Mouse (Mus musculus) subcutaneous adipose tissue, adult 2 months (tissue): ENCODE results near the gene Acaa1a. TPM values are rescaled to one million over a fixed set of nuclear protein-coding genes. Genes with fewer than 3 reads are reported as not detected.

ENCODE experiments used
- polyA plus RNA-seq: library from polyadenylated mRNA; depleted of rRNA; stranded (reverse); fragments of >200 nt; gene quantifications from 2 replicates; pipeline ENCODE4 v1.2.3, GENCODE M21; 2012; ENCODE audit warnings: low replicate concordance; rRNA removed

The Acaa1a gene
- polyA plus RNA-seq: 242 and 279 TPM in 2 replicates

DNA sequence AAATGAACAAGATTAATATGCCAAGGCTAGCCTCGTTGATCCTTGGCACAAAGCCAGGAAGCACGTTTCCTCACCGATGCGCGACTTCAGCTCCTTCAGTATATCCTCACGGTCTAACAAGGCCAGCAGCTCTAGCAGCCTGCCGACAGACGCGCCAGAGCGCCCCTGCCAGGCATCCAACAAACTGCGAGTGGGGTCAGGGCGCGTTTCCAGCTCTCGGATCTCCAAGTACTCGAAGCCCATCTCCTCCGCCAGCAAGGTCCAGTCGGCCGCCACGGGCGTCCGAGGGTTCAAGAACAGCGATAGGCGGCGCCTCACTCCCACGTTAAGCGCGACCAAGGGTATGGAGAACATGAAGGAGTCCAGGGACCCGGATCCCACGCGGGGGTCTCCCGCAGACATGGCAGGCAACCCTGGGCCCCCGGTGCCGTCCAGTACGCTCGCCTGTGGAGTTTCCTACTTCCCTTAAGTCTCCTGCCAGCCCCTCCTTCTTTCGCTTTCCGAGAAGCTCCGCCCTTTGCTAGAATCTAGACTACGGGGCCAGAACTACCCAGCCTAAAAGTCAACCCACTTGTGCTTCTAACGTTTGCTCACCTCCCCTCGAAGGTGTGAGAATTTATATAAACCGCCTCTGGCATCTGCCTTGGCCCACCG is at the start of gene Acaa1a:
TSS of gene Acaa1a (plus strand) at position 119 of the 654 bp plus-strand sequence.

DNA sequence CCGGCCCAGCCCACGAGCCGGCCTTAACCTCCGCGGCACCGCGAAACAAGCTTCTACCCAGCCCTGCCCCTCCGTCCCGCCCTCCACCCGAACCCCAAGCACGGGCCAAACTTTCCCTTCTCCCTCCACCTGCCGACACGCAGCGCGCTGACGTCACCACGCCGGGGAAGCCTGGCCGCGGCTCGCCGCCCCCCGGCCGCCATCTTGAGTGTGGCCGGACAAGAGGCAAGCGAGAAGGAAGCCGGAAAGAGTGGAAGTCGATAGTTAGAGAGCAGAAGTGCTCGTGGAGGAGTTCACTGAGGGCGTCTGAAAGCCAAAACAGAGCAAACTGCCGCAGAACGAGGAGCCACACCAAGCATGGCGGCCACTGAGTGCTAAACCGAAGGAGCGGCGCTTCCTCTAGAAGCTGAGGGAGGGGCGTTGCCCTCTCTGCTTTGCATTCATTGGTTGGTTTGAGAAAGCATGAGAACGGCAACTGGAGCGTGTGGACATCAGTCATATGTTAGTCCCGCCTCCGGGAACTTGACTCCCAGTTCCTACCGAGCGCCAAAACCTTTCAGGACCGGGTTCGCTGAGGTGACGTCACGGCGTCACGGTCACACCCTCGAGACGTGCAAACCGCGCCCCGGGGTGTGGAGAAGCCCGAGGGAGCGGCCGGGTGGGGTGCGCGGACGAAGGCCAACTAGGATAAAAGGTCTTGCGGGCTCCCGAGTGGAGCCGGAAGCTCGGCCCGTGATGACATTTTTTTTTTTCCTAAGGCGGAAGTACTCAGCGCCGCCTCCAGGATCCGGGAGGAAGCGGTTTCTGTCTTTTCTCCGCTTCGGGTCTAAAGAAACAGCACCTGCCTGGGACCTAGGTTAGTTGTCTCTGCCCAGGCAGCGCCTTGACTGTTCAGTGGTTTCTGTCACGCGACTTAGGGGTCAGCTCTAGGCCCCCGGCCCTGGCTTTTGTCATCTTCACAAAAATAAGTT is 16.9 kb upstream of the Acaa1a start, which contains the start of gene Oxsr1:
TSS of gene Oxsr1 (minus strand) at position 139 of the 971 bp plus-strand sequence.

DNA sequence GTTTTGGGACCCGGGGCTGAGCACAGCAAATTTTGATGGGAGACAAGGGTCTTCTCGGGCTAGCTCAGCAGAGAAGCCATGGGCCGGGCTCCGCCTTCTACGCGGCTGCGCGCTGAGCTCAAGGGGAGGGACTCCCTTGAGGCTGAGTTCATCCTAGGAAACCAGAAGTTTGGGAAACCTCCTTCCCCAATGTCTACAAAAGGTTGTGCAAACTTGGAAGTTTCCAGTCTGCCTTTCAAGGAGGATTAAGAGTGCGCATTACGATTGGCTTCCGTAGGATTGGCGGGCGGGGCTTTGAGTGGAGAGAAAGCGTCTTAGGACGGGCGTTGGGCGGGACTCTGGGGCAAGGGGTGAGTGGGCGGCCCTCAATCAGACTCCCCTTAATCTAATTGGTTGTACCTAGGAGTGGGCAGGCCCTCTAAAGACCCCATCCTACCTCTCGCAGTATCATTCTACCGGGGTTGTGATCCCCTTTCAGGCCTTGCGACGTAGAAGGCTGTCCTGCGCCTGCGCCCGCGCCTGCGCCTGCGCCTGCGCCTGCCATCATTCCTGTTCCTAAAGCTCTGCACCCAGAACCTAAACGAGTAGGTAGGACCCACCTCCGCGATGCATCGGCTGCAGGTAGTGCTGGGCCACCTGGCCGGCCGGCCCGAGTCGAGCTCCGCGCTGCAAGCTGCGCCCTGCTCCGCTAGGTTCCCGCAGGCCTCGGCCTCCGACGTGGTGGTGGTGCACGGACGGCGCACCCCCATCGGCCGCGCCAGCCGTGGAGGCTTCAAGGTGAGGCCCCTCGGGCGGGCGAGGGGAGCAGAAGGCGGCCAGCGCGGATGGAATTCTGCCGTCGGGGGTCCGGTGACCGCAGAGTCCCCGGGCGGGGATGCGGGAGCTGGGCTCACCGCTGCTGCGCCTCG is 1.7 kb downstream of the Acaa1a start, which contains the start of gene Myd88:
TSS of gene Myd88 (minus strand) at position 503 of the 908 bp plus-strand sequence.

DNA sequence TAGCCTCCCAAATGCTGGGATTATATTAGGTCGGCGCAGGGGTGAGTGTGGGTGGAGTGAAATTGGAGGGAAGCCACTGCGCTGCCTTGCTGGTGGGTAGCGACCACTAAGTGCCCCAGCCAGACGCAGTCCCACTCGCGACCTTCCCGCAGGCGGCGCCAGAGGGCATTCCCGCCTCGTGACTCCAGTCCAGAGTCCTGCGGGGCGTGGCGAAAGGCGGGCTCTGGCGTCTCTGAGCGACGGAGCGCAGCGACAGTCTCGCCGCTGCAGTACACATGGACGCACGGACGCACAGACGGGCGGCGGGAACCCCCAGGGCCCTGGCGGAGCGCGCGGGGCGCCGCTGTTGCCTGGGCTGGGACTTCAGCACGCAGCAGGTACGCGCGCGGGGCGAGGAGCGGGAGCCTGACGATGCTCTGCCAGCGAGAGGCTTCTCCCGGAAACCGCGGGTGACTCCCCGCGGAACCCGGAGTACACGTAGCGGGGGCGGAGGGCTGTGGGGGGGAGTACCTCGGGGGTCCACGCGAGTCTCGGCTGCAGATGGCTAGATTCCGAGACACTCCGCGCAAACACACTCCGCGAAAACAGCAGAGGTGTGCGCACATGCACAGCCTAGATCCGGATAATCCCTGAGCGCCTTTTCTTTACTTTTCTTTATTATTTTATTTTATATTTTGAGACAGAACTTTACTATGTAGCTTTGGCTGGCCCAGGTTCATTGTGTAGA is 18.0 kb downstream of the Acaa1a start, which contains the start of gene Xylb:
TSS of gene Xylb (plus strand) at position 51 of the 727 bp plus-strand sequence.

DNA sequence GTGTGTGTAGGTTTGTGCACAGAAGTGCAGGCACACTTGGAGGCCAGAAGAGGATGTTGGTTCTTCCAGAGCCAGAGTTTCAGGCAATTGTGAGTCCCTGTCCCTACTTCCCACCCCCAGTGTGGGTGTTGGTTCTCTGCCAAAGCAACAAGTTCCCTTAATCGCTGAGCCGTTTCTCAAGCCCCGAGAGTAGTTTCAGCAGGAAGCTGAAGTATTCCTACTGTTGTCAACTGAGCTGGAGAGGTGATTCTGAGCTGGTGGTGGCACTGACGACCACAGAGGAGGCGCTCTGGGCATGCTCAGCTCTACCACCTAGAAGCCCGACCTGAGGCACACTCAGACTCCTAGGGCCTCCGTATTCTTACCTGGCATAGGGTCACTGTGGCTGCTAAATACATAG is 25.8 kb downstream of the Acaa1a start, which contains the start of gene Slc22a14:
TSS of gene Slc22a14 (minus strand) at position 270 of the 400 bp plus-strand sequence.

Other genes starting within 250 kb of the Acaa1a start
- 44.1 and 49.9 TPM in 2 replicates for gene Plcd1, start 246.2 kb upstream of the Acaa1a start, polyA plus RNA-seq
- gene Dlec1, start 237.2 kb upstream of the Acaa1a start, polyA plus RNA-seq: 1.2 and 2.5 TPM in 2 replicates
- 45.7 and 125 TPM in 2 replicates for gene Acaa1b, start 182.6 kb upstream of the Acaa1a start, polyA plus RNA-seq
- gene Gm47289, start 180.5 kb upstream of the Acaa1a start, polyA plus RNA-seq: 0.04 and 0.07 TPM in 2 replicates
- 0.14 TPM in 1 of 2 replicates, not detected in the other for gene Slc22a13, start 130.6 kb upstream of the Acaa1a start, polyA plus RNA-seq
- gene Oxsr1, start 17.2 kb upstream of the Acaa1a start, polyA plus RNA-seq: 24.4 and 25.7 TPM in 2 replicates
- 25.4 and 38.4 TPM in 2 replicates for gene Myd88, start 1.7 kb downstream of the Acaa1a start, polyA plus RNA-seq
- 1.8 and 4.5 TPM in 2 replicates for gene Xylb, start 17.7 kb downstream of the Acaa1a start, polyA plus RNA-seq
- gene Slc22a14, start 25.9 kb downstream of the Acaa1a start, polyA plus RNA-seq: 0.57 and 1.4 TPM in 2 replicates
- 4.0 and 6.7 TPM in 2 replicates for gene Acvr2b, start 62.4 kb downstream of the Acaa1a start, polyA plus RNA-seq
- 4.2 and 6.3 TPM in 2 replicates for gene Exog, start 105.3 kb downstream of the Acaa1a start, polyA plus RNA-seq
- 1.2 and 1.6 TPM in 2 replicates for gene Scn5a, start 239.3 kb downstream of the Acaa1a start, polyA plus RNA-seq